7 mouse cellular contexts compared by ENCODE assay signal in genomic region chr7:98194026-98194792, GRCm38 (mm10). TPM values are rescaled to one million over a fixed set of nuclear protein-coding genes. Genes with fewer than 3 reads are reported as not detected.
A peak's percentile ranks its signal among the peaks of the same experiment; 100 is the strongest.
DNase-seq lines count a peak whose midpoint lies in the region; ATAC-seq and TF ChIP-seq lines count a peak whose summit lies in the region.

No protein-coding gene starts in this region.

- 2% methylated on average over 61 of the region's 61 CpGs for WGBS in lung, adult 2 months
- WGBS in forebrain, embryonic 15.5 days, result under 1% methylated on average over 61 of the region's 61 CpGs
- 2% methylated on average over 44 of the region's 61 CpGs for WGBS in limb, embryonic 14.5 days
- 2% methylated on average over 61 of the region's 61 CpGs for WGBS in neural tube, embryonic 15.5 days

- peak overlapping the region; percentile 52 for H3K9ac ChIP-seq in forebrain, embryonic 15.5 days (replicated peaks)
- H3K9ac ChIP-seq in limb, embryonic 14.5 days (ENCODE audit: low read depth, low read length, severe bottlenecking), result no peak overlapping the region
- H3K9ac ChIP-seq in neural tube, embryonic 15.5 days (replicated peaks), result peak overlapping the region; percentile 44

- peak overlapping the region; percentile 52 for H3K4me3 ChIP-seq in lung, adult 2 months (replicated peaks; ENCODE audit: extremely low read depth, low read depth, low read length)
- peak overlapping the region; percentile 40 for H3K4me3 ChIP-seq in bone marrow macrophage, adult 2 months (ENCODE audit: insufficient read depth, low read length)
- peak overlapping the region; percentile 51 for H3K4me3 ChIP-seq in forebrain, embryonic 15.5 days
- peak overlapping the region; percentile 35 for H3K4me3 ChIP-seq in limb, embryonic 14.5 days (replicated peaks; ENCODE audit: low read length)
- peak overlapping the region; percentile 50 for H3K4me3 ChIP-seq in neural tube, embryonic 15.5 days (replicated peaks)

- no peaks in the 10 kb centered on the region for H3K9me3 ChIP-seq in forebrain, embryonic 15.5 days
- no peaks in the 10 kb centered on the region for H3K9me3 ChIP-seq in limb, embryonic 14.5 days (ENCODE audit: control insufficient read depth, low read length)
- no peaks in the 10 kb centered on the region for H3K9me3 ChIP-seq in neural tube, embryonic 15.5 days (replicated peaks)

- peak; percentile 67 for ATAC-seq in forebrain, embryonic 15.5 days (replicated peaks)
- peak; percentile 37; the same call in 1 of the 2 replicates for ATAC-seq in limb, embryonic 14.5 days (ENCODE audit: low FRiP score, low read depth)
- peak; percentile 75 for ATAC-seq in neural tube, embryonic 15.5 days (ENCODE audit: low FRiP score)

- intact Hi-C loops in gastrocnemius, postnatal 36 days (cut with DNase I), result loop anchor here (5.0 kb wide), 1 partner anchor 37 kb away; no protein-coding TSS in a partner anchor

- no peak for DNase-seq in lung, adult 2 months
- no peak for DNase-seq in lung, postnatal 14 days
- no peak for DNase-seq in limb, embryonic 14.5 days (ENCODE audit: low spot score)
- no peak for DNase-seq in gastrocnemius, postnatal 36 days

- no peak for TF ChIP-seq POLR2A in lung, adult 2 months (IDR thresholded peaks at IDR 0.05; ENCODE audit: borderline replicate concordance, extremely low read depth, low read depth, low read length)
- TF ChIP-seq POLR2A in bone marrow macrophage, adult 2 months (IDR thresholded peaks at IDR 0.05; ENCODE audit: borderline replicate concordance, low read depth, low read length), result no peak
- TF ChIP-seq POLR2A in limb, embryonic 14.5 days (IDR thresholded peaks at IDR 0.05; ENCODE audit: borderline replicate concordance, extremely low read depth, insufficient read depth, insufficient read length), result no peak

- no peaks in the 10 kb centered on the region for H3K36me3 ChIP-seq in forebrain, embryonic 15.5 days
- no peaks in the 10 kb centered on the region for H3K36me3 ChIP-seq in limb, embryonic 14.5 days (ENCODE audit: control insufficient read depth, insufficient read depth, low read length)
- no peaks in the 10 kb centered on the region for H3K36me3 ChIP-seq in neural tube, embryonic 15.5 days

- H3K4me2 ChIP-seq in forebrain, embryonic 15.5 days (replicated peaks), result peak overlapping the region; percentile 97
- H3K4me2 ChIP-seq in limb, embryonic 14.5 days (replicated peaks; ENCODE audit: low read depth, low read length, severe bottlenecking), result peak overlapping the region; percentile 54
- H3K4me2 ChIP-seq in neural tube, embryonic 15.5 days, result peak overlapping the region; percentile 97

- no peak for TF ChIP-seq CTCF in lung, adult 2 months (IDR thresholded peaks at IDR 0.05; ENCODE audit: insufficient read depth, low read length)
- TF ChIP-seq CTCF in bone marrow macrophage, adult 2 months (IDR thresholded peaks at IDR 0.05; ENCODE audit: low read depth, low read length), result no peak

- H3K4me1 ChIP-seq in lung, adult 2 months (ENCODE audit: control insufficient read depth, insufficient read depth, low read length), result peaks cover 11% of the 10 kb centered on the region
- peaks cover 10% of the 10 kb centered on the region for H3K4me1 ChIP-seq in bone marrow macrophage, adult 2 months (ENCODE audit: control insufficient read depth, insufficient read depth, low read length)
- peaks cover 16% of the 10 kb centered on the region for H3K4me1 ChIP-seq in forebrain, embryonic 15.5 days
- peaks cover 8% of the 10 kb centered on the region; the same call in 1 of the 2 replicates for H3K4me1 ChIP-seq in limb, embryonic 14.5 days (ENCODE audit: control insufficient read depth, insufficient read depth, low read length)
- H3K4me1 ChIP-seq in neural tube, embryonic 15.5 days, result peaks cover 22% of the 10 kb centered on the region

- peaks cover 60% of the 10 kb centered on the region for H3K27me3 ChIP-seq in forebrain, embryonic 15.5 days
- peaks cover 50% of the 10 kb centered on the region for H3K27me3 ChIP-seq in limb, embryonic 14.5 days (ENCODE audit: control insufficient read depth, insufficient read depth, low read length)
- peaks cover 49% of the 10 kb centered on the region for H3K27me3 ChIP-seq in neural tube, embryonic 15.5 days (replicated peaks)

- H3K27ac ChIP-seq in bone marrow macrophage, adult 2 months (ENCODE audit: insufficient read depth, low read depth, low read length), result no peak overlapping the region
- no peak overlapping the region for H3K27ac ChIP-seq in forebrain, embryonic 15.5 days (replicated peaks)
- no peak overlapping the region for H3K27ac ChIP-seq in limb, embryonic 14.5 days (replicated peaks; ENCODE audit: low read depth, low read length)
- H3K27ac ChIP-seq in neural tube, embryonic 15.5 days (replicated peaks), result no peak overlapping the region

RNA-seq across cellular contexts. Expression of gene B3gnt6, which starts 5.1 kb away (rescaled TPM):
- polyA plus RNA-seq in lung, adult 2 months (2012; rRNA removed), result 1.5 and 2.1 TPM in 2 replicates
- 0.31 and 0.45 TPM in 2 replicates for polyA plus RNA-seq in bone marrow macrophage, adult 2 months (2012; ENCODE audit: insufficient read depth, insufficient read length, missing spikeins)
- 0.15 and 0.42 TPM in 2 replicates for polyA plus RNA-seq in forebrain, embryonic 15.5 days (2015; fragmentation: Nextera tagmentation; extraction: Ambion mirVana)
- 0.08 and 0.12 TPM in 2 replicates for polyA plus RNA-seq in limb, embryonic 14.5 days (2012; rRNA removed)
- polyA plus RNA-seq in limb, embryonic 14.5 days (2014; fragmentation: Nextera tagmentation; extraction: Ambion mirVana), result 0.14 TPM in 1 of 2 replicates, not detected in the other
- polyA plus RNA-seq in neural tube, embryonic 15.5 days (2015; fragmentation: Nextera tagmentation; extraction: Ambion mirVana), result 0.49 and 0.77 TPM in 2 replicates
- total RNA-seq in gastrocnemius, postnatal 36 days (2021), result not detected

RNA-seq across cellular contexts. Expression of gene Capn5, which starts 16.1 kb away (rescaled TPM):
- polyA plus RNA-seq in lung, adult 2 months (2012; rRNA removed), result 19.0 and 22.2 TPM in 2 replicates
- polyA plus RNA-seq in bone marrow macrophage, adult 2 months (2012; ENCODE audit: insufficient read depth, insufficient read length, missing spikeins), result 9.1 and 11.5 TPM in 2 replicates
- polyA plus RNA-seq in forebrain, embryonic 15.5 days (2015; fragmentation: Nextera tagmentation; extraction: Ambion mirVana), result 15.5 and 15.9 TPM in 2 replicates
- polyA plus RNA-seq in limb, embryonic 14.5 days (2012; rRNA removed), result 9.6 and 11.3 TPM in 2 replicates
- polyA plus RNA-seq in limb, embryonic 14.5 days (2014; fragmentation: Nextera tagmentation; extraction: Ambion mirVana), result 5.6 and 6.5 TPM in 2 replicates
- polyA plus RNA-seq in neural tube, embryonic 15.5 days (2015; fragmentation: Nextera tagmentation; extraction: Ambion mirVana), result 23.6 and 29.4 TPM in 2 replicates
- total RNA-seq in gastrocnemius, postnatal 36 days (2021), result 1 to 10 TPM; 1.7 to 1.9 TPM

RNA-seq across cellular contexts. Expression of gene Omp, which starts 48.9 kb away (rescaled TPM):
- polyA plus RNA-seq in lung, adult 2 months (2012; rRNA removed), result 0.26 and 0.32 TPM in 2 replicates
- not detected in 2 replicates for polyA plus RNA-seq in bone marrow macrophage, adult 2 months (2012; ENCODE audit: insufficient read depth, insufficient read length, missing spikeins)
- polyA plus RNA-seq in forebrain, embryonic 15.5 days (2015; fragmentation: Nextera tagmentation; extraction: Ambion mirVana), result 0.46 and 0.47 TPM in 2 replicates
- polyA plus RNA-seq in limb, embryonic 14.5 days (2012; rRNA removed), result 0.25 and 0.38 TPM in 2 replicates
- polyA plus RNA-seq in limb, embryonic 14.5 days (2014; fragmentation: Nextera tagmentation; extraction: Ambion mirVana), result 0.17 and 0.18 TPM in 2 replicates
- 0.81 and 0.91 TPM in 2 replicates for polyA plus RNA-seq in neural tube, embryonic 15.5 days (2015; fragmentation: Nextera tagmentation; extraction: Ambion mirVana)
- under 1 TPM in 1 of 2 experiments, not detected in 1; 0.12 TPM for total RNA-seq in gastrocnemius, postnatal 36 days (2021)
